Mouse (Mus musculus): ENCODE data around the gene Drd4.

Gene Drd4

GRCm38 (mm10) chr7:141335044-141335579, 43.3 kb downstream of the Drd4 start:
- in situ Hi-C loops (cut with MseI, MboI), result no loop called here

GRCm38 (mm10) chr7:141335682-141336081, 43.9 kb downstream of the Drd4 start:
- in situ Hi-C loops (cut with MseI, MboI), result no loop called here

GRCm38 (mm10) chr7:141336296-141336695, 44.5 kb downstream of the Drd4 start:
- in situ Hi-C loops (cut with MseI, MboI), result no loop called here

- in situ Hi-C loops (cut with MseI, MboI), result no loop called here
Measured at GRCm38 (mm10) chr7:141337716-141338416, 46.1 kb downstream of the Drd4 start.

- in situ Hi-C loops (cut with MseI, MboI), result no loop called here
Measured at GRCm38 (mm10) chr7:141338576-141339131, 46.8 kb downstream of the Drd4 start, which contains the start of gene Eps8l2. TSS of gene Eps8l2 (plus strand) at chr7:141338880.

DNA sequence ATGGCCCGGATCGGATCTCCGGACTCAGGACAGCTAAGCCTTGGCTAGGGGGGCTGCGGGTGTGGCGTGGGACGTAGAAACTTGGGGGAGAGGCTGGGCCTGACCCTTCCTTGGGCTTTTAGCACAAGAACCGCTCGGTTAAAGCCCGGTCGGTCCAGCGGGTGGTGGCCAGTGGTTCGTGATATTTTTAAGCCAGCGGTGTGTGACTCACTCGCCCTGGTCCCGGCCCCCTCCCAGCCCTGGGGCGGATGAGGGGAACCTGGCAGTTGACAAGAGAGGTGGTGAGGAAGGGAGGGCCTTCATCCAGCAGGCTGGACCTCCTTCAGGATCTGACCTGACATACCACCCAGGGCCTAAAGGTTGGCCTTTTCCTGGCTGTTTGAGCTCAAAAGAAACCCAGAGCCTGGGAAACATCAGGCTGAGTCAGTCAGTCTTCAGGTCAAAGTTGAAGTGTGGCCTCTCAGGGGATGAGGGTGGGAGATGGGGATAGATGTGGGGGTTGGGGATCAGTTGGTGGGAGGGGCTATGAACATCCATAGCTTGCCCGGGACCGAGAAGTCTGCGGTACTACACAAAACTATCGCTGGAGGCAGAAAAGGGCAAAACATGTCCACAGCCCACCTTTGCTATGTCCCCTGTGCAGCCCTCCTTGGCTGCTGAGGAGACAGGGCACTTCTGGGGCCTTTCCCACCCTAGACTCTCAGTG, 47.6 kb downstream of the Drd4 start:
- in situ Hi-C loops (cut with MseI, MboI), result no loop called here

DNA sequence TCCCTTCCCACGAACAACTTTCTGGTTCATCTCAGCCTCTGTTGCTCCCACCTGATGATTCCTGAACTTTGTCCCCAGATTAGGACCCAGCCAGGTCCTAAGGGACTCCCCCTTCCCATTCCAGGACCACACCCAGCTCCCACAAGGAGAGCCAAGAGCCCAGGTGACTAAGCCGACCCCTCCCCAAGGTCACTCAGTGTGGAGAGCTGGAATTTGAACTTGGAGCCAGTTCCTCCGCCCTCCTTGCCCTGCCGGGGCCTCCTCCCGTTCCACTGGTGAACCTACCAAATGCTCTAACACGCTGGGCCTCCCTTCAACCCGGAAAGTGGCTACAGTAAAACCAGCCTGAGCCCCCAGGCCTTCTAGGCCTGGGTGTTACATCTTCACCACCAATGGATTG, 48.2 kb downstream of the Drd4 start:
- in situ Hi-C loops (cut with MseI, MboI), result no loop called here

- in situ Hi-C loops (cut with MseI, MboI), result no loop called here
Measured at GRCm38 (mm10) chr7:141340476-141340875, 48.7 kb downstream of the Drd4 start.

GRCm38 (mm10) chr7:141341689-141342226, 50.0 kb downstream of the Drd4 start:
- in situ Hi-C loops (cut with MseI, MboI), result no loop called here

DNA sequence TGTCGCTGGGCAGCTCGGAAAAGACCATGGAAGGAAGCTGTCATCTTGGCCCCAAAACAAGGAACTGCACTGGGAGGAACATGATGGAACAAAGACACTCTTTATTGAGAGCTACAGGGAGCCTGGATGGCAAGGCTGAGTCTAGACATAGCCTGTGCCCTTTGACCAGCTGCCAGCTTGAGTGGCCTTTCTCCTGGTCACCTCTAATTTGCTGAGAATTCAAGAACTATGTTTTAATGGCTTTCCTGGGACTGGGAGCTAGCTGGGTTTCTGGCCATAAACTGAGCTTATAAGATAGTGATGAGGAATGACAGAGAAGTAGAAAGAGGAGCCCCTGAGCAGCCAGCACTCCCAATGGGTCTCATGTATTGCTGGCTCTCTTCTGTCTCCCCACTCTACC, 51.4 kb downstream of the Drd4 start:
- in situ Hi-C loops (cut with MseI, MboI), result no loop called here

DNA sequence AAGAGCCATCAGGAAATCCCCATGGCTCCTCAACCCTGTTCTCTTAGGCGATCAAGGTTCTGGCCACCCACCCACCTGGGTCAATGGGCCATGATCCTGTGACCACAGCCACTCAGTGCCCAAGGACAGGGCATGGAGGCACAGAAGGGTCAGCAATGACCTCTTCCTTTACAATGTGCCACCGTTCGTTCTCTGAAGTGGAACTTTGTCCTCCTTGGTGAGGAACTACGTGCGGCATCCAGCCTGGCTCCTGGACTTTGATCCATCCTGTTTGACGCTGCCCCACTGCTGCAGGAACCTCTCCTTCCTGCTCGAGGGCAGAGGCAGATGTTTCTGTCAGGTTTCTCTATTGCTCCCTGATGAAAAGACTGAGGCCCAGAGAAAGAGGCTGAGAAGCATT, 51.9 kb downstream of the Drd4 start:
- in situ Hi-C loops (cut with MseI, MboI), result no loop called here

DNA sequence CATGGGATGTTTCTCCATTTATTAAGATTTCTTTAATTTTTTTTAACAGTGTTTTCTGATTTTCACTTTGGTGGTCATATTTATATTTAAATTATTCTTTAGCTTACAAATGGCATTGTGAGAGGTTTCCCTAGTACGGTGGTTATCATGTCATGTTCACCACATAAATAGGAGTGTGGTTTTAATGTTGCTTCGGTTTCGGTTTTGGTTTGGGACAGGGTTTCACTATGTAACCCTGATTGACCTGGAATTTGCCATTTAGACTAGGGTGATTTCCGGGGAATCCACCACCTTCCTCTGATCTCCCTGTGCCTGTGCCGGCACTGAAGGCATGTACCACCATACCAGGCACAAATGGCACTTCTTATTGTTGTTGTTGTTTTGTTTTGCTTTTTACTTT, 53.0 kb downstream of the Drd4 start:
- in situ Hi-C loops (cut with MseI, MboI), result no loop called here
